Comparison of ENCODE assay signal across 24 mouse cellular contexts in genomic region chr1:43377491-43378263, GRCm38 (mm10).
DNase-seq lines count a peak whose midpoint lies in the region; ATAC-seq and TF ChIP-seq lines count a peak whose summit lies in the region.
"Had no signal": no experiment of that assay in that cellular context is flagged by ENCODE, and none has a peak within 500 bp of the region (broad histone marks: within the 10 kb centered on the region; RNA-seq: fewer than 3 reads in every experiment).

No protein-coding gene starts in this region.

- no peaks in the 10 kb centered on the region for H3K9me3 ChIP-seq in kidney, embryonic 15.5 days (replicated peaks)
- no peaks in the 10 kb centered on the region for H3K9me3 ChIP-seq in kidney, postnatal 0 days (replicated peaks; ENCODE audit: low read length)
- no peaks in the 10 kb centered on the region for H3K9me3 ChIP-seq in intestine, embryonic 16.5 days (ENCODE audit: control insufficient read depth, low read length)
- H3K9me3 ChIP-seq: embryonic facial prominence, embryonic 13.5 days; embryonic facial prominence, embryonic 15.5 days; forebrain, embryonic 10.5 days; forebrain, embryonic 12.5 days had no signal

- WGBS in kidney, embryonic 15.5 days: 83% methylated on average over 4 of the region's 4 CpGs
- 79% methylated on average over 4 of the region's 4 CpGs for WGBS in kidney, postnatal 0 days
- 73% methylated on average over 4 of the region's 4 CpGs for WGBS in intestine, embryonic 16.5 days
- WGBS in large intestine, adult 2 months: 36% methylated on average over 4 of the region's 4 CpGs

- no peak overlapping the region for H3K4me3 ChIP-seq in kidney, embryonic 15.5 days (replicated peaks)
- no peak overlapping the region for H3K4me3 ChIP-seq in kidney, postnatal 0 days (replicated peaks; ENCODE audit: low read depth, low read length)
- H3K4me3 ChIP-seq in intestine, embryonic 16.5 days (ENCODE audit: low read length): no peak overlapping the region
- H3K4me3 ChIP-seq: embryonic facial prominence, embryonic 13.5 days; embryonic facial prominence, embryonic 15.5 days; erythroblast, embryonic 14.5 days; forebrain, embryonic 10.5 days; forebrain, embryonic 12.5 days had no signal

- H3K27ac ChIP-seq in kidney, embryonic 15.5 days: peak overlapping the region; percentile 43
- peak overlapping the region; percentile 42; the same call in 1 of the 2 replicates for H3K27ac ChIP-seq in kidney, postnatal 0 days
- no peak overlapping the region for H3K27ac ChIP-seq in intestine, embryonic 16.5 days (ENCODE audit: low read length)
- H3K27ac ChIP-seq: embryonic facial prominence, embryonic 13.5 days; embryonic facial prominence, embryonic 15.5 days; forebrain, embryonic 10.5 days; forebrain, embryonic 12.5 days had no signal

- no peak overlapping the region for H3K4me2 ChIP-seq in kidney, embryonic 15.5 days
- H3K4me2 ChIP-seq in kidney, postnatal 0 days (ENCODE audit: low read length): no peak overlapping the region
- H3K4me2 ChIP-seq in intestine, embryonic 16.5 days (ENCODE audit: low read depth, low read length): no peak overlapping the region
- H3K4me2 ChIP-seq: embryonic facial prominence, embryonic 13.5 days; embryonic facial prominence, embryonic 15.5 days; forebrain, embryonic 12.5 days had no signal

- DNase-seq in kidney, postnatal 14 days: no peak
- peak; percentile 42 for DNase-seq in kidney, postnatal 0 days (ENCODE audit: low spot score)
- DNase-seq in kidney, adult 11 months: no peak
- DNase-seq in large intestine, adult 2 months (ENCODE audit: low read depth, low spot score): peak; percentile 64
- DNase-seq in thymus, adult 18-20 months: no peak
- no peak for DNase-seq in urinary bladder, postnatal 25 days (ENCODE audit: low spot score)
- DNase-seq: adrenal gland, adult 2 months; adrenal gland, postnatal 10 days; adrenal gland, postnatal 25 days; cerebellum, adult 11 months; cerebellum, adult 18-20 months; cerebellum, adult 8-10 months; cerebellum, adult 9-11 months; cerebellum, postnatal 14 days; cerebellum, postnatal 36 days; embryo, embryonic 11 days had no signal

- no peaks in the 10 kb centered on the region for H3K27me3 ChIP-seq in kidney, embryonic 15.5 days
- no peaks in the 10 kb centered on the region for H3K27me3 ChIP-seq in kidney, postnatal 0 days (ENCODE audit: insufficient read depth, low read length)
- H3K27me3 ChIP-seq in intestine, embryonic 16.5 days (replicated peaks; ENCODE audit: control insufficient read depth, insufficient read depth, low read length): no peaks in the 10 kb centered on the region
- H3K27me3 ChIP-seq: embryonic facial prominence, embryonic 13.5 days; embryonic facial prominence, embryonic 15.5 days; forebrain, embryonic 12.5 days had no signal

- no peak overlapping the region for H3K9ac ChIP-seq in kidney, embryonic 15.5 days
- no peak overlapping the region for H3K9ac ChIP-seq in kidney, postnatal 0 days (ENCODE audit: low read depth, low read length)
- no peak overlapping the region for H3K9ac ChIP-seq in intestine, embryonic 16.5 days (ENCODE audit: low read depth, low read length)
- H3K9ac ChIP-seq: embryonic facial prominence, embryonic 13.5 days; embryonic facial prominence, embryonic 15.5 days; forebrain, embryonic 12.5 days had no signal

- peaks cover 3% of the 10 kb centered on the region; the same call in 1 of the 2 replicates for H3K4me1 ChIP-seq in kidney, embryonic 15.5 days
- H3K4me1 ChIP-seq in kidney, postnatal 0 days (replicated peaks; ENCODE audit: insufficient read depth, low read length): no peaks in the 10 kb centered on the region
- H3K4me1 ChIP-seq in intestine, embryonic 16.5 days (ENCODE audit: control insufficient read depth, insufficient read depth, low read length): no peaks in the 10 kb centered on the region
- H3K4me1 ChIP-seq: embryonic facial prominence, embryonic 13.5 days; embryonic facial prominence, embryonic 15.5 days; forebrain, embryonic 12.5 days had no signal

- peak; percentile 75; the same call in 1 of the 2 replicates for ATAC-seq in kidney, embryonic 15.5 days (replicated peaks; ENCODE audit: low FRiP score)
- ATAC-seq in kidney, postnatal 0 days (replicated peaks; ENCODE audit: low FRiP score, low read depth): peak; percentile 54; the same call in 1 of the 2 replicates
- peak; percentile 87 for ATAC-seq in intestine, embryonic 16.5 days
- ATAC-seq: forebrain, embryonic 14.5 days had no signal

- no peaks in the 10 kb centered on the region for H3K36me3 ChIP-seq in kidney, embryonic 15.5 days
- H3K36me3 ChIP-seq in kidney, postnatal 0 days (ENCODE audit: insufficient read depth, low read length): no peaks in the 10 kb centered on the region
- no peaks in the 10 kb centered on the region for H3K36me3 ChIP-seq in intestine, embryonic 16.5 days (ENCODE audit: control insufficient read depth, insufficient read depth, low read length)
- H3K36me3 ChIP-seq: embryonic facial prominence, embryonic 13.5 days; embryonic facial prominence, embryonic 15.5 days; forebrain, embryonic 10.5 days; forebrain, embryonic 12.5 days had no signal

- TF ChIP-seq CTCF in kidney, postnatal 0 days (IDR thresholded peaks at IDR 0.05; ENCODE audit: low read depth): no peak

Comparison
In these comparisons a context has a peak if more than half of its experiments do, and no peak if none do; other contexts are left out.
1. DNase-seq: peak in kidney, postnatal 0 days (single experiment) and large intestine, adult 2 months (single experiment); none in kidney, postnatal 14 days (single experiment), kidney, adult 11 months (single experiment), thymus, adult 18-20 months (0 of 2) and urinary bladder, postnatal 25 days (single experiment).
2. Peak in every context shown above with its lines, with median percentiles within 50 percentile points of each other: ATAC-seq.